Mouse (Mus musculus): ENCODE data around the gene Cpped1.

Cpped1 gene

DNA sequence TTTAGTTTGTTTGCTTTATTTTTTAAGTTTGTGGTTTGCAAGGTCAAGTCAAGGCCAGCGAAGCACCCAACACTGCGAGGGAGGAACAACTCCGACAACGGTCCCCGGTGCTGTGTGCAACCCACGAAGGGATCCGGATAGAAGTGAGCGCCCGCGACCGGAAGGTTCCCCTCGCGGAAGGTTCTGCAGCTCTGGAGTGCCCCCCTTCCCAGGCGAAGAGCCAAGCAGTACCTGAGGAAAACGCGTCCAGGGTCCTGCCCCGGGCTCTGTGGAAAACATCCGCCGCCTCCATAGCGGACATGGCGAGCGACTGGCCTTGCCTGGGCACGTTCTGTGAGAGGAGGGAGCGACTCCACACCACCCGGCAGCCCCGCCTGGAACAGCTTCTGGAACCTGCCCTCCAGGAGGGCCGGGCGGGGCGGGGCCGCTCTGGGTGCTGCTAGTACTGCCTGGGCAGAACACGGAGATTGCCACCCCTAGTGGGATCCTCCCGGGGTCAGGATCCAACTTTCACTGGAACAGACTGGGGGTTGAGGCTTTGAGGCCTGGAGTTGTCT, at the start of gene Cpped1:
TSS of gene Cpped1 (minus strand) at position 411 of the 557 bp plus-strand sequence.
- in situ Hi-C loops (cut with MboI, MseI) = loop anchor here (10.0 kb wide), 1 partner anchor 1364 kb away; the partner anchor contains the start of genes Clec16a and Dexi

DNA sequence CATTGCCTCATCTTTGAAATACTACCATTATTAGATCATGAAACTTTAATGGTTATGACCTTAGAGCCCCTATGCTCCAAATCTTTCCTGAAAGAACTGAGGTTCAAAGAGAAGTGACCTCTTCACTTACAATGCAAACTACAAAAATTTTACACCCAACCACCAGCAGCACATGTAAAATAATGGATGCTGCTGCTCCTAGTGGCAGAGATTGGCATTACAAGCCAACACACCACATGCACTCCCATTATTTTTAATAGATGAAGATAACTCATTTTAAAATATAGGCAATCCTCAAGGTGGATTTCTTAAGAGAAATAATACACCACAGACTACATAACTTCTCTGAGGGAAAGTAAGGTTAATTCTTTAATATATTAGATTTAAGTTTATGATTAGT, 31.2 kb upstream of the Cpped1 start:
- in situ Hi-C loops (cut with MboI, MseI) = no loop called here

DNA sequence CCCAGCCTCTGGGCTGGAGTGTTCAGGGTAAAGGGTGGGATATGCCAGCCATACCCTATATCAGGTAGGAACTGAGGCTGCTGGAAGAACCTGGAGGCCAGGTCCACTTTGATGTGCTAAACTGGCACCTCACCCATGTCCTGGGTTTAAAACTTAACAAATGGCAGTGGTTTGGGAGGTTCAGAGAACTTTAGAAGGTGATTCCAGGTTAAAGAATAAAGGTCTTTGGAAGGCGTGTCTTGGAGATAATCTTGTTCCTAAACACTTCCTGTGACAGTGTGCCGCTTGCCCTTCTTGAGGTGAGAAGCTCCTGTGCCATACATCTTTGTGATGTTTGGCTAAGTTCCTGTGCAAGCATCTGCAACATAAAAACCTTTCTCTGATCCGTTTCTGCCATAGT, 1.6 kb upstream of the Cpped1 start:
- in situ Hi-C loops (cut with MboI, MseI) = no loop called here

DNA sequence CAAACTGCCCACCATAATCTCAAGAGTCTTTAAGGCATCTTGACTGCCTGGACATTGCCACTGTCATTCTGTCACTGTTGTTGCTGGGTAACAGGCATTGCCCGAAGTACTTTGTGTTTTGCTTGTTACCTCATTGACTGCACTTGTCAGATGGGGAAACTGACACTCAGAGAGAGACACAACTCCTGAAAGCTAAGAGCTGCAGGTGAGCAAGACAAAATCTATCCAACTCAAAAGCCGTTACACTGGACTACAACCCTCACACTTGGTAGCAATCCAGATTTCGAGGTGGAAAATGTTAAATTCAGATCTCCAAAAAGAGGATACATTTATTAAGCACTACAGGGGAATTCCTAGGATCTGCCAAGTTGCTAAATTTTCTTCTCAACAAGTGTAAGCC, 572 bp upstream of the Cpped1 start:
- in situ Hi-C loops (cut with MboI, MseI) = loop anchor here (10.0 kb wide), 1 partner anchor 1365 kb away; the partner anchor contains the start of genes Clec16a and Dexi

DNA sequence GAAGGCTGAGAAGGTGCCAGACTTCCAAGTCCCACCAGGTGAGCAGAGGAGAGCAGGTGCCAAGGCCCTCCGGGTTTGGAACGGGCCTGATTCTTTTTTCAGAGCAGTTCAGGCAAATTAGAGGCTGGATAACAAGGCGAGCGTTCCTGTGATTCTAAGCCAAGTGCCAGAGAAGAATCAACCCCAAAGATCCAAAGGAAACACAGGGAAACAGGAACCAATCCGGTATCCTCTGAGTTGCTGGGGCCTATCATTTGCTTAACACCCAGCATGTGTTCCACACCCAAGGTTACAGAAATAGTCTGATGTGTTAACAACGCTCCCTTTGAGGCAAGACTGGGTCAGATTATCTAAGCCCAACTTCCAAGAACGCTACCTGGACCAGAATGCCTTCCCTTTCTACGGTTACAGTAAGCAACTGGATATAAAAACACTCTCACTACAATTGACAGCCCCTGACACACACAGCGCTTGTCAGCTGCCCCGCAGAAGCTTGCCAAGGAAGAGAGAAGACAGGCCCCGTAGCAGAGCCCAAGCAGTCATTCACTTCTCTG, 707 bp downstream of the Cpped1 start:
- in situ Hi-C loops (cut with MboI, MseI) = loop anchor here (10.0 kb wide), 1 partner anchor 1364 kb away; the partner anchor contains the start of genes Clec16a and Dexi

GRCm38 (mm10) chr16:11907816-11908215, 1.4 kb downstream of the Cpped1 start:
- in situ Hi-C loops (cut with MboI, MseI) = loop anchor here (10.0 kb wide), 1 partner anchor 1363 kb away; the partner anchor contains the start of genes Clec16a and Dexi

DNA sequence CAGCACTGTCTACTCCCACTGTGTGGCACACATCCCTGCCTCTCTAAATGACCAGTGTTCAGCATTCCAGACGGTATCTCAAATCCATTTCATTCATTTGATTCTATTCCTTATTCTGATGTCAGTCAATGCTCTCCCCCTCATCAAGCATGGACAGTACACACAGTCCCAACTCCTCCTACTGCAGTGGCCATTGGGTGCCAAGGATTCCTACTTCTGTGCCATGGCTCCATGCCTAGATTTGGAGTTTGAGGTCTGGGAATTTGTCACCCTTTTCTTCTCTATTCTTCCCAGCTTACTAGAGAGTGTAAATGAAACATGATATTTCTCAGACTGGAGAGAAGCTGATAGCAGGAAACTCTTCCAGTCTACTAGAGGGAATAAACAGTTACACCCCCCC, 2.3 kb downstream of the Cpped1 start:
- in situ Hi-C loops (cut with MboI, MseI) = loop anchor here (10.0 kb wide), 1 partner anchor 1362 kb away; the partner anchor contains the start of genes Clec16a and Dexi

- in situ Hi-C loops (cut with MboI, MseI) = loop anchor here (10.0 kb wide), 1 partner anchor 1360 kb away; the partner anchor contains the start of genes Clec16a and Dexi
Observed at GRCm38 (mm10) chr16:11905216-11905615, 4.0 kb downstream of the Cpped1 start.

GRCm38 (mm10) chr16:11902007-11902406, 7.2 kb downstream of the Cpped1 start:
- in situ Hi-C loops (cut with MboI, MseI) = loop anchor here (10.0 kb wide), 1 partner anchor 1357 kb away; the partner anchor contains the start of genes Clec16a and Dexi

GRCm38 (mm10) chr16:11900341-11900740, 8.9 kb downstream of the Cpped1 start:
- in situ Hi-C loops (cut with MboI, MseI) = loop anchor here (10.0 kb wide), 1 partner anchor 1356 kb away; the partner anchor contains the start of genes Clec16a and Dexi

DNA sequence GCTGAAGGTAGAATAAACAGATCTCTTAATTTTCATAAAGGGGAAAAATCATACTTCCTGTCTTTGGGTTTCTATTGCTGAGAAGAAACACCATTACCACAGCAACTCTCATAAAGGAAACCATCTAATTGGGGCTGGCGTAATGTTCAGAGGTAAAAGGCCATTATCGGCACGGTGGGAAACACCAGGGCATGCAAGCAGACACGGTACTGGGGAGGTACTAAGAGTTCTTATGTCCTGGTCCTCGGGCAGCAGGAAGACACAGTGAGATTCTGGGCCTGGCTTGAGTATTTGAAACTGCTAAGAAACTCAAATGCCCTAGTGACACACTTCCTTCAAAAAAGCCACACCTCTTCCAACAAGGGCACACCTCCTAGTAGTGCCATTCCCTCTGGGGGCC, 12.8 kb downstream of the Cpped1 start:
- in situ Hi-C loops (cut with MboI, MseI) = no loop called here

GRCm38 (mm10) chr16:11894877-11895276, 14.4 kb downstream of the Cpped1 start:
- in situ Hi-C loops (cut with MboI, MseI) = no loop called here

- in situ Hi-C loops (cut with MboI, MseI) = no loop called here
Observed at GRCm38 (mm10) chr16:11890186-11890585, 19.1 kb downstream of the Cpped1 start.

- in situ Hi-C loops (cut with MboI, MseI) = loop anchor here (5.0 kb wide), 1 partner anchor 102 kb away; no protein-coding TSS in a partner anchor
Observed at GRCm38 (mm10) chr16:11889741-11890140, 19.5 kb downstream of the Cpped1 start.

DNA sequence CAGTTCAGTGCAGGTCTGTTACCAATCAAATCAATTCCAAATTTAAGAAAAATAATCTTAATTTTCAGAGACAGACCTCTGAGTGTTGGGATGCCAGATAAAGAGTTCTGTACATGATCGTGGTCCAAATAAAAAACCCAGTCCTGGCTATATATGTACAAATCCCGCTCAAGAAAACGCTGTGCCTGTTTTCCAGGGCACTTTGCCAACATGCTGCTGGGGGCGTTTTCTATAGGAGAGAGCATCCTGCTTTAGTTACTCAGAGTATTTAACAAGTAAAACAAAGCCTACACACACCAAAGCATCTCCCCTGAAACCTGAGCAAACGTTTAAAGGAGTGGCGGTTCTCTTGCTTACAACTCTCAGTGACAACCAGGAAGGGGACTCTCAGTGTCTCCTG, 27.4 kb downstream of the Cpped1 start:
- in situ Hi-C loops (cut with MboI, MseI) = no loop called here

- in situ Hi-C loops (cut with MboI, MseI) = no loop called here
Observed at GRCm38 (mm10) chr16:11880461-11880860, 28.8 kb downstream of the Cpped1 start.

GRCm38 (mm10) chr16:11879196-11879595, 30.0 kb downstream of the Cpped1 start:
- in situ Hi-C loops (cut with MboI, MseI) = no loop called here

DNA sequence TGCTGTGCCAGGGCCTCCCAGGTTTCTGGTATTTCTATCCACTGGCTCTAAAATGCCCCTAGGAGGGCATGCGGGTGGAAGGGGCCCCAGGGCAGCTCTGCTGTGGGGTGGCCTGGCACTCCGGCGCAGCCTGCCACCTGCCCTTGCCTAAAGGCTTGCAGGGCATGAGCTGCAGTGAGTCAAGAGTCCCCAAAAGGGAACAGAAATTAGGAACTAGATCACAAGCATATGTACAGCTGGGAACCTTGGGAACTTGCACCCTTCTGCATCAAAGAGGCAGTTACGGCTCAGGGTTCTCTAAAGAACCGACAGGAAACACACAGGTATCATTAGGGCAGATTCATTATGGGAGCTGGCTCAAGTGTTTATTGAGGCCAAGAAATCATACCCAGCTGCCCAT, 34.0 kb downstream of the Cpped1 start:
- in situ Hi-C loops (cut with MboI, MseI) = no loop called here

DNA sequence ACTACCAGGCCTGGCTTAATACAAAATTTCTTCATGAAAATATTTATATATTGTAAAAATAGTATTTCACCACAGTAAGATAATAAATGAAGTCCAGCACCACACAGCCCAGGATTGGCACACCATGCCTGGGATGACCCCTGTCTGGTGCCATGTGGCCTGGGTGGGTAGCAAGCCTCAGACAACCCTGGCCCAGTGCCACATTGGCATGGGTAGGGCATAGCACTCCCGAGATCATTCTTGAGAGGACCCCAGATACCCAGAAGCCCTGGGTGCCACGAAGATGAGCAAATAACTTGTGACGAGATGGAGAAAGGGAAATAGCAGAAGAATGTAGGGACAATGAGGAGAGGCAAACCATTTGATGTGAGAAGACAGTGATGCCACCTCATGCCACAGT, 36.0 kb downstream of the Cpped1 start:
- in situ Hi-C loops (cut with MboI, MseI) = no loop called here

- in situ Hi-C loops (cut with MboI, MseI) = no loop called here
Observed at GRCm38 (mm10) chr16:11868486-11868885, 40.8 kb downstream of the Cpped1 start.

DNA sequence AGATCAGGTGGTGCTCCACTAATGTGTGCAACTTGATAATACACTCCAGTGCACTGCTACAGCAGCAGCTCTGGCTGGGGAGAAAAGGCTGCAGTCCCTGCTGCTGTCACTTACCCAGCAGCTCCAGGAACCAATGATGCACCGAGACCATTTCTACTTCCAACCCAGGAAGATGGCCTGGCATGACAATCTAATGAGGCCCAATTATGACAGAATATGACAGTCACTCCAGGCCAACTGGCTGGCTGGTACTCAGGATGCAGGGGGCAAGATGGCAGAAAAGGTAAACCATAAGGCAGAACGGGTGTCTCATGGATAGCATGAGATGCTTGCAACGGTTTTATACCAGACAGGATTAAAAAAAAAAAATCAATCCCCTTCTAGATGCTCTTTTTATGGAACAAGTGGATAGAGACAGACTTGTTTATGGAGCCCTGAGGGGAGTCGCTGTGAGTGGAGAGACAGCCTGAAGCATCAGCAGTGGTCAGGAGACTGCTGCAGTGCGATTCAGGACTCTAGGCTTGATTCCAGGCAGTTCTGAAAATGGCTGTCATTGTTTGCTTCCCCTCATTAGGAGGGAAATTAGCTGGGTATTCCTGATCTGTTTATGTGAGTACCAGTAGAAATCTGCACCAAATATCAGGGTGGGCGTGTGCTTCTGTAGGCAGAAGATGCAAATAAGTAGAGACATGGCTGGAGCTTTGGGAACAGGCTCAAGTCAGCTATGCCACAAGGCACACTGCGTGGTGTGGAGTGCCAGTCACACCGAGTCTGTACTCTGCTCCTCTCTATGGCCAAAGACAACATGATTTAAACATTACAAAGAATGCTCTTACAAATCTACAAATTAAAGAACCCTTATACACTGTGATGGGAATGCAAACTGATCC, 56.3 kb downstream of the Cpped1 start:
- in situ Hi-C loops (cut with MboI, MseI) = no loop called here

Measured in T-helper 1 cell (primary cell).